Mouse (Mus musculus) cerebellum, adult 9-10 months (tissue): ENCODE measurements at regions not wholly inside any gene's neighbourhood (a gene's known extent, or its start where the extent isn't known, plus 50 kb on each side); places are given as distances from the start of the nearest gene placed in this dataset.

Source experiments
- DNase-seq: peaks from one replicate; pipeline ENCODE4 v3.0.0; 2022

DNA sequence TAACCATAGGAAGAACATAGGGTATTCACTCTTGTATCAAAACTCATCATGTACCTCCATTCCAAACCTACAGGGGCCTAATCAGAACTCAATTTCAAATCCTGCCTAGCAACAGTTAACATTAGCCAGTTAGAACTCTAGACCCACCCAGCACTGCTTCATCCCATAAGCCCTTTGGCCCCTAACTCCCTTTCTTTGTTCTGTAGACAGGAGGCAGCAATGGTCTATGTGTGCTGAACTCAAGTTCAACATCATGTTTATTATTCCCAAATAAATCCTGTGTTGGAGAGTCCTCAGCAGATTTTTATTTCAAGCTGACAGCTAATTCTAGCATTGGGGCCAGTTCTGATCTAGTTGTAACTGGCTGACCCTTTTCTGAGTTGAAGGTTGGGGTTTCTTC, 112.2 kb downstream of the Ipo8 start:
- DNase-seq, result no peak

DNA sequence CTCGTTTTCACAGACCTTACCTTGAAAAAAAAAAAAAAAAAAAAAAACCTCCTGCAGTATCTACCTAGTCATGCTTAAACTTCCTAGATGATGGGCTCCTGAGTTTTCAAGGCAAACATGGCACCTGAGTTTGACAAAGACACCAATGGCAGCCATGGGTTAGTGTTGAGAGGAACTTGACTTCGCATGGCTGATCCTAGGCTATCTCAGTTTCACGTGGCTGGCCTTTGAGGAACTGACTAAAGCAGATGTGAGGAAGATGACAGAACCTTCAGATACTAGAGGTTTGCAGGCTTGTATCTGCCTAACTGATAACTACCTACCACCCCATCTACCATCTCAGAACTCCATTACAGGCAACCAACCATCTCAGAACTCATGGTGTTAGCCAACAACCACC, 120.9 kb downstream of the Ipo8 start:
- DNase-seq, result no peak

DNA sequence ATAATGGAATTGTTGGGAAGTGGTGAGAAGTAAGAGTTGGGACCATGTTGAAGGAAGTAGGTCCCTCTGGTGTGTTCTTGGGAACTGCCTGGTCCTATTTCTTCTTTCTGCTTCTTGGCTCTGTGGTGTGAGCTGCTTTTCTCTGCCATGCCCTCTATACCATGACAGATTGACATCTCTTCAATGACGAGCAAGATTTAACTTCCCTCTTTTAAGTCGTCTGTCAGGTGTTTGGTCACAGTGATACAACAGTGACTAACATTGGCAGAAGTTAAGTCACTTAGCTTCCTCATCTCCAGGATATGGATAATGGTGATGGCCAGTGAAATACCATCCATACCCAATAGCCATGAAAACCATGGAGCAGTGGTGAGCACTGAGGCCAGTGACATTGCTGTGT, 122.9 kb downstream of the Ipo8 start:
- DNase-seq, result no peak

DNA sequence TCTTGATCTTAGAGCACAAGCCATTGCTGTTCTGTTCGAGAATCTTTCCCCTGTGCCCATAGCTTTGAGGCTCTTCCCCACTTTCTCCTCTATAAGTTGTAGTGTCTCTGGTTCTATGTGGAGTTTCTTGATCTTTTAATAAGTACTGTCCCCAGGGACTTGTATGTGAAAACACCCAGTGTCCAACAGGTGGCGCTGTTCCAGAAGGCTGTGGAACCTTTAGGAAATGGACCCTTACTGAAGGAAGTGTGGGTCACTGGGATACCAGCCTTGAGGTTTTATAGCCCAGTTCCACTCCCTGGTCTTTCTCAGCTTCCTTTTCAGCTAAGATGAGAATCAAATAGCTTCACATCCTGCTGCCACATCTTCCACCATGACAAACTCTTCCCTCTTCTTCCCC, 125.6 kb downstream of the Ipo8 start:
- DNase-seq, result no peak

DNA sequence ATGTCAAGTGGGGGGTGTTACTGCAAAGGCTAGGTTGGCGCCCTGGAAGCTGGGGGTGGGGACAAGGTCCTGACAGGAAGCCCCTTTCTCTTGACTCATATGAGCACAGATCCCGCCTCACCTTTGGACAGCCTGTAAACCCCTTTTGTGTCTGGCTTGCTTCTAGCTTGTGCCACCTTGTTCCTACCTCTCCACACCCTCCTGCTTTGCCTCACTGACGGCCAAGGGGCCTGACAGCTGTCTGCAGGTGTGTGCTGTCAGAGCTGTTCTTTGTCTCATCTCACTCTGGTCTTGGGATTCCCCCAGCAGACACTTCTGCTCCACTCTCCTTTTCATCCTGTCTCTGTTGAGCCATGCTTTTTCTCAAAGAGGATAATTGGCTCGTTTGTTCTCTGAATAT, 137.9 kb downstream of the Ipo8 start:
- DNase-seq, result no peak

DNA sequence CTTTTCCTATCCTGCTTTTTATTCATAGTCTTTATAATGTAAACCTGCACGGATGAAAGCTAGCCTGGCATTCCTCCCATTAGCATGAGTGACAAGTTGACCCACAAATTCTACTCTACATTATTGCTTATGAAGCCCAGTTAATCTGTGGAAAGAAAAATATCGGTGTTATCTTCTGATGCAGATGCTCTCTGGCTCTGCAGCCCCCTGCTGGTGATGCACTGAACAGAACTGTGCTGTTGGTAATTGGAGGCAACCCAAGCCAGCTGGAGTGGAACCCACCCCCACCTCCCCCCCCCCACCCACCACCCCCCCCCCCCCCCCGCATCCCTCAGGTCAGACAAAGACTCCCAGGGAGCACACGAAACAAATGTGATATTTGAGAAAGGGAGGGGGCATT, 143.5 kb downstream of the Ipo8 start:
- DNase-seq, result peak; percentile 6

DNA sequence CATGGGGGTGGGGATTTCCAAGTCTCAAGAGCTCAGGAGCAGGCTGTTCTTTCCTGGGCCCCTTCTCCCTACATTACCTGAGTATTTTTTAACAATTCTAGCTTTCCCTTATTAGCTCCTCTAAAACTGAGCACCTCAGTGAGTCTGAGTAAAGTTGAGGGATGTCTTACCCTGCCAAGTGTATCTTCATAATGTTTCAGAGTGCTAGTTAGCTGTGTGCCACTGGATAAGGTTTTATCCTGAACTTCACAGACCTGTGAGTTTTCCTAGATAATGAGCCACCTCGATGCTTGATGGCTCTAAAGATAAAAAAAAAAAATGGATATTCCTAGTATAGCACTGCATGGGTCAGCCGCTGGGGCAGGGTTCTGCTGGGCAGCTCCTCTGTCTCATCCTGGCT, 171.1 kb downstream of the Ipo8 start:
- DNase-seq, result no peak

DNA sequence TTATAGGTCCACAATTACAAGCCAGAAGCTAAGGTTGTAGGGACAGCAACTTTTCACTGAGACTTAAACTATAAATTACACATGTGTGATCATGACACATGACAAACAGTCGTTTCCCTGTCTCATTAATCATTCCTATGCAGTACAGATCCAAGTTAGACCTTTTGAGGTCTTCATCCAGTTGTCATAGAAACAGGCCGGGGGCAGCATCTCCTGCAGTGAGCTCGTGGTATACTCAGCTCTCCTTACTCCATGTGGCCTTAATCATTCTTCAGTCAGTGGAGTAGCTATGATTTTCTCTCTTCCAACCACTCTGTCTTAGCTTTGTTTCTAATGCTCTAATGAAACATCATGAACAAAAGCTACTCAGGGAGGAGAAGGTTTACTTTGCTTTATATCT, 178.1 kb downstream of the Ipo8 start:
- DNase-seq, result no peak

DNA sequence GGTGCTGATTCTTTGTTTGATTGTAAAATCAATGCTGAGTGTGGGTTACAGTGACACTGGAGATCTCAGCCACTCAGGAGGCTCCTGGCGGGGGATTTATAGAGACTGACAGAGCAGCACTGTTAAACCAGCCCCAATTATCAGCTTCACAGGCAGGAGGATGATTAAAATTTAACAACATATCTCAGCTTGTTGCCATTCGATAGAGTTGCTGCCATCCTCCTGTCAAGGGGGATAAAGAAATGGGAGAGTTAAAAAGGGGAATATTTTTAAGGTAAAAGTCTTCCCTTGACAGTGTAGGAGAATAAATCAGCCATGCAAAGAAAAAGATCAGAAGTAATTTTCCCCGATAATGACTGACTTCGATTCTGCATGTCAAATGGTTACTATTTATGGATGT, 178.8 kb downstream of the Ipo8 start:
- no peak for DNase-seq

DNA sequence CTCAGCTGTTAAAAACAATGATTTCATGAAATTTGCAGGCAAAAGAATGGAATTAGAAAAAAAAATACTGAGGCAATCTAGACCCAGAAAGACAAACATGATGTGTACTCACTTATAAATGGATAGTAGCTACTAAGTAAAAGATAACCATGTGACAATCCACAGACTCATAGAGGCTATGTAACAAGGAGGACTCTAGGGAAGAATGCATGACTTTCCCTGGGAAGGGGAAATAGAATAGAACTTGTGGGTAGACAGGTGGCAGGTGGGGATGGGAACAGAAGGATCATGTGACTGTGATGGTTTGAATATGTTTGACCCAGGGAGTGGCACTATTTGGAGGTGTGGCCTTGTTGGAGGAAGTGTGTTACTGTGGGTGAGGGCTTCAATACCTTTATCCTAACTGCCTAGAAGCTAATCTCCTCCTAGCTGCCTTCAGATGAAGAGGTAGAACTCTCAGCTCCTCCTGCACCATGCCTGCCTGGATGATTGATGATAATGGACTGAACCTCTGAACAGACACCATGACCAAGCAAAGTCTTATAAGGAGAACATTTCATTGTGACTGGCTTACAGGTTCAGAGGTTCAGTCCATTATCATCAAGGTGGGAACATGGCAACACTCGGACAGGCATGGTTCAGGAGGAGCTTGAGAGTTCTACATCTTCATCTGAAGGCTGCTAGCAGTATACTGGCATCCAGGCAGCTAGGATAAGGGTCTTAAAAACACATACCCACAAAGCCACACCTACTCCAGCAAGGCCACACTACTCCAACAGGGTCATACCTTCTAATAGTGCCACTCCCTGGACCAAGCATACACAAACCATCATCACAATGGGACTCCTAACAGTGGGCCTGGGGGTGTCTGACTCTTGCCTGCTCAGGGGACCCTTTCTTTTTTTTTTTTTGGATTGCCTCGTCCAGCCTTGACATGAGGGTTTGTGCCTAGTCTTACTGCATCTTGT, 183.6 kb downstream of the Ipo8 start:
- DNase-seq, result no peak

DNA sequence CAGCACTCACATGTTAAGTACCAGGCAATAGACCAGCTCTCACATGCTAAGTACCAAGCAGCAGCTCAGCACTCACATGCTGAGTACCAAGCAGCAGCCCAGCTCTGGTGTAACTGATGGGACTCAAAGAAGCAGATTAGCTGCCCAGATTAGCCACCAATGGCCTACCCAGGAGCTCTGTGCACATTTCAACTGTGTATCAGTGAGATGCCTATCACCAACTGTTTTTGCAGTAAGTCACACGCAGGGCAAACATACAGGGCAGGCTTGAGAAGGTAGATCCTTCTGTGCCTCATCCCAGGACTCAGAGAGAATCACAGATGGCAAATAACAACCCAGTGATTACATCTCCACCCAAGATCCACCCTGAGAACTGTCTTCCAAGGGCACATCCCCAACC, 190.7 kb downstream of the Ipo8 start:
- no peak for DNase-seq

DNA sequence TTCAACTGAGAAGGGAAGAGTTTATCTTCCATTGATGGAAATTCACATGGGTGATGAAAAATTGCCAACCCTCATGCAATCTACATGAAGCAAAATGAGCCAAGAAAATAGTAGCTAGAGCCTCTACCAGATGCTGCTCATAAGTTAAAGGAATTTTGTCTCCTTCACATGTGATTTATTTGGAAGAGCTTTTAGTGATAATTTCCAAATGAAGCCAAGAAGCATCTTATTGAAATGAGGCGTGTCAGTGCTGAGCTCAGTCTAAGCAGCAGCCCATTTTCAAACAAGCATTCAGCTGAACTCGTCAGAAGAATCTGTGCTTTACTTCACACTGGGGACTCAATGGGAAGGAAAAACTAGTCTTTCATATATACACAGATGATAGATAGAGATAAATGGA, 190.0 kb upstream of the Tmtc1 start:
- no peak for DNase-seq

DNA sequence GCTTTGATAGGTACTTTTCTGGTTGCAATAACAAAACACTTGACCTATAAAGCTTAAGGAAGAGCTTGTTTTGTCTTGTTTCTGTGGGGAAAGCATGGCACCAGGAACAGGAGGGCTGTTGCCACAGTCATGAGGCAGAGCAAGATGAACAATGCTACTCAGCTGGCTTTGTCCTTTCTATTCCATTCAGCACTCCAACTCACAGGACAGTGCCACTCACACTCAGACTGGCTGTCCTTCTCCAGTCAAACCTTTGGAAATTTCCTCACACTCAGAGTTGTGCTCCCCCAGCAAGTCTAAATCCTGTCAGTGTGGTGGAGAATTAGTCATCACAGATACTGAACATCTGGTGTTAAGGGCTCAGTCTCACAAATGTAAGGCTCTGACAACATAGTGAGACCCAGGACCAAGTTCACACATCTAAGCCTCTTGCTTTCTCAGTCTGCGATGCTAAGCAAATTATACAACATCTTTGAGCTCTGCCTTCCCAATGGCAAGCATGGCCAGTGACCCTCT, 183.0 kb upstream of the Tmtc1 start:
- DNase-seq, result no peak

DNA sequence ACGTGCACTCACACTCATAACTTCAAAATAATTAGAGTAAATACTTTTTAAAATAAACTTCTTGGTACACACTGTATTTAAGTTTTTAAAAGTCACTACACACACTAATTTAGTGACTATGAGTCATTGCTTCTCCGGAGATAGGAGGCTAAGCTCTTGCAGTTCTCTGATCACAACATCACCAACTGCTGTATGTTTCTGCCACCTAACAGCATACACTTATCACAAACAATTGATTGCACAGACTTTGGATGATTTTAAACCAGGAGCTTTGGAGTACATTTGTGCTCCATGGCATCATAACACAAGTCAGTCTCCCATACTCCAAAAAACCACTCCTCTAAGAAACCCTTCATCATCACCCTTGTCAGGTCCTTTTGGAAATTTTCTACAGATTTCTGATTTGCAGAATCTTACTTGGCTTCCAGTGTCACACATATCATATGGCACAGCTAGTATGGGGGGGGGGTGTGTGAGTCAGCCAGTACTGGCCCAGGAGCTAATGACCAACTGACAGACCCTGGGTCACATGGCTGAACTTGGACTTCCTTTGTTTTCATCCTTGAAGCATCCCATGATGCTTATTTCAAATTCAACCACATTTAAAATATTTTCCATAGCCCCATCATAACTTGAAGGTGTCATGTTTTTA, 179.1 kb upstream of the Tmtc1 start:
- DNase-seq, result no peak

DNA sequence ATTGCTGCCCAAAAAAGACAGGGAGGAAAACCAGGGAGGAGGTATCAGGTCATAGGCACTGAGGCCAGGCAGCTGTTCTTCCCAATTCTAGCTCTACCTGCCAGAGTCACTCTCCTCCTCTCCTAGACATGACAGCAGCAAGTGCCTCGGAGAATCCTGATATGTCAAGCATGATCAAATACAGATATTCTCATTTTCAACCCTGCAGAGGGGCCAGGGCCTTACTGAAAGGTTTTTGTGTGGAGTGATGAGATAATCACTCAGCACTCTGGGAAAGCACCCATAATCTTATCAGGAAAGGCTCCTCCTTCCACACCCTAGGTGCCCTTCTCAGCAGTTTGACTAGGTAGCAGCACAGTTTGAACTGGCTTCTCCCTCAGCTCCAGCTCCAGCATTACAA, 175.8 kb upstream of the Tmtc1 start:
- DNase-seq, result no peak

DNA sequence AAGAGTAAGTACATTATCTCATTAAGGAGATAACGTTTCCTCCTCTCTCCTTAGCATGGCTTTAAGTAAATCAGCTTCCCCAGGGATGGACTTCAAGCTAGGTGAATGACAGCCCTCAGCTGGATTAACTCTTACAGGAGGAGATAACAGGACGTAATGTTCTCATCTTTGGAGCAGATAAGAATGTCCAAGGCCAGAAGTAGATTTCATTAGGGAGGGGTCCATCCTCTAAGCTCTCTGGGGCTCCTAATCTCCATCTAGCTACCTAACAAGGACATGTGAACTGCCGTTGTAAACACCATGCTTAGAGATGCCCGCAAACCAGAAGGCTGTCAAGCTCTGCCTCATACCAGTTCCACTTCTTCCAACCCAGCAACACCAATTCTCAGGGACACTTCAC, 171.7 kb upstream of the Tmtc1 start:
- DNase-seq, result no peak

DNA sequence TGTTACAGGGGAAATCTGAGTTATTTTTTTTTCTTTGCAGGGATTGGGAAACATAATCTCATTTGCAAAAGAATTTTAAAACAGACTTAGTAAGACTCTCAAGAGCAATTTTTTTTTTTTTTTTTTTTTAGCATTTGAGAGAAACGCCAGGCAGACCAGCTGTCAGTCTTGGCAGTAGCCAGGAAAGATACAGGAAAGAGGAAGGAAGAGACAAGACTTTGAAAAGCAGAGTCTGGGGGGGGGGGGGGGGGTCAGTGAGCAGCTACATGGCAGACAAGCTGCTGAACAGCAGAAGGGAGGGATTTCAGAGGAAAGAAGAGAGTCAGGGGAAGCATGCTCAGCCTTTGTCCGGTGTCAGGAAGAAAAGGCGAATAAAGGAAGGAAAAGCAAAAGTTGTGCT, 171.3 kb upstream of the Tmtc1 start:
- no peak for DNase-seq

DNA sequence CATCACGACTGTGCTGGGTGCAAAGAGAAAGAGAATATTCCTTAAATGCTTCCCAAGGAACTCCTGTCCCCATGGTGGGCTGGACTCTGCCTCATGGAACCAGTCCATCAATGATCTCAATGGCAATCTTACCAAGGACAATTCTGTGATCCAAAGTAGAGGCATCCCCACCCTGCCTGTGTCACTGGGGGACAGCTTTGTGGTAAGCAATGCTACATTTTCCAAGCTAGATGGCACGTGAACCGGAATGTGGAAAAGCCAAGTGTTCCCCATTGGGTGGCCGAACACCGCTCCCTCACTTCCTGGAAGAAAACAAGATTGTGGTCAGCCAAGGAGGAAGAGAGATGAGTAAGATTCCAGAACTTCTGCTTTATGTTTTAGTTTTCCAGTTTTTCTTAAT, 164.7 kb upstream of the Tmtc1 start:
- DNase-seq, result no peak

DNA sequence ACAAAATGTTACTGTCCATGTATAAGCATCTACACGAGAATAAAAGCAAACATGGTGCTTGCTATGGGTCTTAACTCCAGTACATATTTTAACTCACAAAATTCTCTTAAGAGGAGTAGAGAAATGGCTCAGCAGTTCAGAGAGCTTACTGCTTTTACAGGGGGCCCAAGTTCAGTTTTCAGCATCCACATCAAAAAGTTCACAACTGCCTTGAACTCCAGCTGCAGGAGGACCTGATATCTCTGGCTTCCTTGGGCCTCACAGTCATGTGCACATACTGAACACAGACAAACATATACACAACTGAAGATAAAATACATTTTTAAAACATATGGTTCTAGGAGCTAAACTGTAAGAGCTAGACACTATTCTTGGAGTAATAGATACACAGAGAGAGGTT, 161.0 kb upstream of the Tmtc1 start:
- DNase-seq, result no peak

DNA sequence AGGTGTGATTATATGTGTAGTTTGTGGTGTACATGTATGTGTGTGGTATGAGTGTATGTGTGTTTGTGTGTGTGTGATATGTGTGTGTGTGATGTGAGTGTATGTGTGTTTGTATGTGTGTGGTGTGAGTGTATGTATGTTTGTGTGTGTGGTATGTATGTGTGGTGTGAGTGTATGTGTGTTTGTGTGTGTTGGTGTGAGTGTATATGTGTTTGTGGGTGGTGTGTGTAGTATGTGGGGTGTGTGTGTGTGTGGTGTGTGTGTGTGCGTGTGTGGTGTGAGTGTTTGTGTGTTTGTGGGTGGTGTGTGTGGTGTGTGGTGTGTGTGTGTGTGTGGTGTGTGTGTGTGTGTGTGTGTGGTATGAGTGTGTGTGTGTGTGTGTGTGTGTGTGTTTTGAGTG, 160.6 kb upstream of the Tmtc1 start:
- DNase-seq, result no peak

DNA sequence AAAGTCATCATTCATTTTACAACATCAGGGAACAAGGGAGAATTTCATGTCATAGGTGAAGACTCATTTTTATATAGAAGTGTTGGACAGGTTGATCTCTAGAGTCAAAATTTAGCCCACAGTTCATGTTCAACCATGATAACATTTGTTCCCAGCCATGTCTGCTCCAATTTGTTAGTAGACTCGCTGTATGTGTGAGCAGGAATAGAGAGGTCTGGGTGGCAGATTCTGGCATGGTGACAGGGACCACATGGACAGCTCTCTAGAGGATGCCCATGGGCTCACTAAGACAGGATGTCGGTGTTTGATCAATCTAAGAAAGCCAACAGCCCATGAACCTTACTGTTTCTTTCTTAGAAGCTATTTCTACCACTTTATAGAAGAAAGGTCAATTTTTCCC, 159.7 kb upstream of the Tmtc1 start:
- no peak for DNase-seq

DNA sequence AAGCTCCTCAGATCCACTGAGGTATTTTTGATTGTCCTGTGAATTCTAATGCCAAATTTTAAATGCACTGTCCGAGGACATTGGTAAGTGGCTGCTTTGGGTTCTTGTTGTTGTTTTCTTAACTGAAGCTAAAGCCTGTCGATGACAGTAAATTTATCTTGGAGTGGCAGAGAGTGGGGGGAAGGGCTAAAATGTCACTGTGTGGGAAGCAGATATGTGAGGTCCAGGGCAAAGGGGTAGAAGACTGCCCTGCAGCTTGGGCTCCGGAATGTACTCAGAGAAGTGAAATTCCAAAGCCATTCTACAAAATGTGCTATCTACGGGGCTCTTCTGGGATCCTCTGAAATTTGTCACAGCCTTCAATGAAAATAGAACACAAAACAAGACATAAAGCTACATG, 159.3 kb upstream of the Tmtc1 start:
- DNase-seq, result no peak

DNA sequence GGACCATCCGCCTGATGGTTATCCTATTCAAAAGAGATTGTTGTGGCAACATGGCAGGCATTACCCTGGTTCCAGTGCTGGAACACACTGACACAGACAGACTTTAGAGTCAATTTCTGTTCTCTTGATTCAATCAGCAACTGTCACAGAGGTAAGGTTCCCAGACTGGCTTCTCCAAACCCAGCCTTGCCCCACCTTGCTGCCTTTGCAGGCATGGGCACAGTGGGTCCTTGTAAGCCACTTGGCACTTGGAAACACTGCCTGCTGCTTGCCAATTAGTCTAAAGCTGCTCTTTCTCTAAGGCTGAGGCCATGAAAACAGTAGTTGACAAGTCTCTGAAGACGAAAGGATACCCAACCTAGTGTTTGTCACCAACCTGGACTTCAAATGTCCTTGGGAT, 158.7 kb upstream of the Tmtc1 start:
- DNase-seq, result no peak

DNA sequence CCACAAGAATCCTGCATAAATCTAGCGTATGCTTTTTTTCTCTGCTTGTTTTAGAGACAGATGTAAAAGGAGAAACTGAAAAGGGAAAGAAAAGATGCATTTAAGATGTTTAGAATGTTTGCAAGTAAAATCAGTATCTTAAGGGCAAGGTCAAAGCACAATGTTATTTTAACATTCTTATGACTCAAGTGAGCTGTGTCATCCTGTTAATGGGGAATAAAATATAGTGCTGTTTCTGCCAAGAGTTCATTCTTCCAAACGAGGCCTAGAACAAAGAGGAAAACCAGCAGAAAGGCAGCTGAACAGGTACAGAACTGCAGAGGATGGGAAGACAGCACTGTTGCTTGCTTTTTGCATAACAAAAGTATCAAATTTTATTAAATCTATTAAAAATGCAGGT, 156.7 kb upstream of the Tmtc1 start:
- DNase-seq, result no peak

DNA sequence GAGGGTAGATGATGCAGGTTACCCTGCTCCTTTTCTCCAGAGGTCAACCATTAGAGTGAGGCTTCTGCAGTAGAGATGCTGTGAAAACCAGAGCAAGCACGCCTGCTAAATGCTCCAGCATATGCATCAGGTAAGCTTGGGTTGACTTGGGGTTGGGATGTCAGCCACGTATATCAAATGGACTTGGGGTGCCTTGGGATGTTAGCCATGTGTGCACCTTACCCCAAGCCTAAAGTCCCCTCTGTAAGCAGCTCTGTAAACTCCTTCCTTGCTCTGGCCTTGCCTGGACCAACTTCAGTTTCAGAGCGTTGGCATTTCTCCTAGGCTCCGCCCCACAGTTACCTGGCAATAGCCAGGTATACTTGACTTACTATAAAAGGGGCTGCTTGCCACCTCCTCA, 155.3 kb upstream of the Tmtc1 start:
- DNase-seq, result no peak
